Mouse (Mus musculus) thymus, adult 2 months (tissue): ENCODE data around the gene Usp28. TPM values are rescaled to one million over a fixed set of nuclear protein-coding genes. Genes with fewer than 3 reads are reported as not detected.
A peak's percentile ranks its signal among the peaks of the same experiment; 100 is the strongest.

Experiments used
- DNase-seq: peaks from one replicate; pipeline ENCODE4 v3.0.0; 2021
- H3K27ac ChIP-seq: fragments of 200-500 bp; 2 replicates; pipeline ENCODE4 v1.5.1; 2012; ENCODE audit warnings: low read length, control low read depth; ENCODE audit not compliant: control insufficient read depth, insufficient read depth
- H3K27me3 ChIP-seq: fragments of 200-500 bp; 2 replicates; pipeline ENCODE4 v1.6.1; 2012; ENCODE audit warnings: mild to moderate bottlenecking, low read length, moderate library complexity, mixed read lengths; ENCODE audit not compliant: control insufficient read depth, insufficient read depth
- H3K36me3 ChIP-seq: fragments of 200-500 bp; 2 replicates; pipeline ENCODE4 v1.6.1; 2012; ENCODE audit warnings: mild to moderate bottlenecking, low read length, moderate library complexity; ENCODE audit not compliant: control insufficient read depth, insufficient read depth
- H3K4me1 ChIP-seq: fragments of 200-500 bp; replicated peaks from 2 replicates; pipeline ENCODE4 v1.6.1; 2012; ENCODE audit warnings: low read length; ENCODE audit not compliant: control insufficient read depth, insufficient read depth
- H3K4me3 ChIP-seq: fragments of 200-500 bp; 2 replicates; pipeline ENCODE4 v1.5.1; 2012; ENCODE audit warnings: mild to moderate bottlenecking, low read length, control low read depth, moderate library complexity; ENCODE audit not compliant: control insufficient read depth, insufficient read depth
- CTCF ChIP-seq: fragments of 200-500 bp; IDR thresholded peaks from 2 replicates; pipeline ENCODE4 v1.5.1; 2012; ENCODE audit warnings: mild to moderate bottlenecking, control low read depth, low read length, moderate library complexity, borderline replicate concordance; ENCODE audit not compliant: control insufficient read depth, poor library complexity, insufficient read depth; ENCODE audit errors: extremely low read depth
- POLR2A ChIP-seq: fragments of 200-500 bp; IDR thresholded peaks from 2 replicates; pipeline ENCODE4 v1.6.1; 2012; ENCODE audit warnings: mild to moderate bottlenecking, low read length, control low read depth, moderate library complexity; ENCODE audit not compliant: control insufficient read depth, poor library complexity, insufficient read depth; ENCODE audit errors: extremely low read depth
- WGBS: fragments of 180-500 bp; shearing (Covaris S2); methylation state at CpG from one replicate; pipeline ENCODE4 v1.1.7; 2018; 5-methylcytosine and 5-hydroxymethylcytosine counted together
- polyA plus RNA-seq: library from polyadenylated mRNA; depleted of rRNA; stranded (reverse); fragments of >200 nt; gene quantifications from 2 replicates; pipeline ENCODE4 v1.2.3, GENCODE M21; 2012; rRNA removed

Gene Usp28
- 17.9 and 19.6 TPM in 2 replicates for polyA plus RNA-seq

- under 1% methylated on average over 94 of the region's 94 CpGs for WGBS
- peaks cover 7% of the 10 kb centered on the region for H3K4me1 ChIP-seq
- TF ChIP-seq CTCF: no peak
- peak; percentile 53 for TF ChIP-seq POLR2A
- peak; percentile 100 for DNase-seq
- peak within 1 kb of the TSS; percentile 80 for H3K27ac ChIP-seq
- no peaks in the 10 kb centered on the region for H3K27me3 ChIP-seq
- H3K4me3 ChIP-seq: peak within 1 kb of the TSS; percentile 86
- no peaks in the 10 kb centered on the region for H3K36me3 ChIP-seq
Measured at GRCm38 (mm10) chr9:48984845-48985707, at the start of gene Usp28. Gene Usp28, plus strand, starts transcription at chr9:48985375.

GRCm38 (mm10) chr9:48942349-48942748 is 42.8 kb upstream of the Usp28 start:
- Histone ChIP-seq H3K27me3 (no peaks in the 10 kb centered on the region), H3K4me3 (no peak overlapping the region), H3K27ac (no peak overlapping the region), H3K4me1 (no peaks in the 10 kb centered on the region), H3K36me3 (no peaks in the 10 kb centered on the region)
- TF ChIP-seq CTCF: no peak
- TF ChIP-seq POLR2A: no peak
- DNase-seq: no peak
- WGBS: 82% methylated on average over 1 of the region's 1 CpGs

DNA sequence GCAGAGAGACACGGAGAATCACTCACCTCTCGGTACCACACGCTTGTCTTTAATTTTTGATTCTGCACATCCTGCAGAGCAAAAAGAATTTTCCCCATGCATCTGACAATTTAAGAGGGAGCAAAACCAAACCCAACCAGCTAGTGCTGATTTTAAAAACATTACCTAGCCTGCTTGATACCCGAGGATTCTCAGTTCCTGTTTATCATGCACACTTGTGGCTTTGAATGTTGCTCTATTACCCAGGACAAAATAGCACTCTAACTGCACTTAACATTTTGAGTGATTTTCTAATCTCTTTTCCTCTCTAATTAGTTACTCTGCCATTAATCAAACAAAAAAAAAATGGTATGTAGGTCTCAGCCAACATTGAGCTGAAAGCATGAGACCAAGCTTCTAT is 37.6 kb upstream of the Usp28 start:
- Histone ChIP-seq H3K4me3 (no peak overlapping the region), H3K4me1 (no peaks in the 10 kb centered on the region), H3K36me3 (no peaks in the 10 kb centered on the region), H3K27me3 (no peaks in the 10 kb centered on the region), H3K27ac (no peak overlapping the region)
- DNase-seq: no peak
- WGBS: 79% methylated on average over 4 of the region's 4 CpGs
- TF ChIP-seq POLR2A: no peak
- no peak for TF ChIP-seq CTCF

DNA sequence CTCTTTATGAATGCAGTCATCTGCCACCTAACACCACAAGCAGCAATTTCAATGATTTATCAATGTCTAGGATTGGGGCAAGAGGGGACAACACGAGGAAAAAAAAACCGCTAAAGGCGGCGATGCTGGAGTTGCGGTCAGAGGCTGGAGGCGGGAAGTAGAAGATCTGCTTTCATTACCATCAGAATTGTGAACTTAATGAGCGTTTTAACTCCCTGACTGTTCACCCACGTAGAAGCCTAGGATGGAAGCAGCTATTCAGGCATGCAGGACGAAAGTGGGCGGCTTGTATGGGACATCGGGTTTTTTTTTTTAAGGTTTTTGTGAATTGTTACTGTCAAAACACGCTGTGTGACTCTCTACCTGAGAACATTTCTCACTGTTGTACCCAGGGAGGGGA is 23.9 kb upstream of the Usp28 start:
- 49% methylated on average over 12 of the region's 12 CpGs for WGBS
- H3K27ac ChIP-seq: no peak overlapping the region
- peaks cover 2% of the 10 kb centered on the region; the same call in 1 of the 2 replicates for H3K27me3 ChIP-seq
- no peak overlapping the region for H3K4me3 ChIP-seq
- no peaks in the 10 kb centered on the region for H3K36me3 ChIP-seq
- DNase-seq: no peak
- no peaks in the 10 kb centered on the region for H3K4me1 ChIP-seq
- TF ChIP-seq CTCF (no peak), POLR2A (no peak)

DNA sequence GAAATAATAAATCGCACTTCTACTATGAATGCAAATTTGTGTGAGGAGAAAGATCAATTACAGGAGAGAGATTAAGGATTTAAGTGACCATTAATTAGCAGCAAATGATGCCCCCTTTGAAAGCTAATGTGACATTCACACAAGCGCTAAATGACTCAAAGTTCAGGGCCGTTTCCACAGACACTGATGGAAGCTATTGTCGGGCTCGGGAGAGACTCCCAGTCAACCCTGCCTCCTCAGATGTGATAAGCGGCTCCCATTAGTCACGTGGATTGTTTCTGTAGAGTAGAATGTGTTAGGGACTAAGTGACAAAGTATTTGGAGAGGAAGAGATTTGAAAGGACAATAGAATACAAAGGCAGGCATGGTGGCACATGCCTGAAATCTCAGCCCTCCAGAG is 23.0 kb upstream of the Usp28 start:
- peaks cover 2% of the 10 kb centered on the region; the same call in 1 of the 2 replicates for H3K27me3 ChIP-seq
- H3K36me3 ChIP-seq: no peaks in the 10 kb centered on the region
- no peak overlapping the region for H3K27ac ChIP-seq
- DNase-seq: no peak
- no peaks in the 10 kb centered on the region for H3K4me1 ChIP-seq
- 48% methylated on average over 7 of the region's 7 CpGs for WGBS
- H3K4me3 ChIP-seq: no peak overlapping the region
- TF ChIP-seq POLR2A (no peak), CTCF (no peak)

GRCm38 (mm10) chr9:48964587-48965040 is 20.6 kb upstream of the Usp28 start, which contains the start of gene Htr3b:
Gene Htr3b, minus strand, starts transcription at chr9:48964990.
- peak; percentile 9 for DNase-seq
- 54% methylated on average over 7 of the region's 7 CpGs for WGBS

More at GRCm38 (mm10) chr9:48964587-48965040, 20.6 kb upstream of the Usp28 start, which contains the start of gene Htr3b:
- H3K27ac ChIP-seq: no peak within 1 kb of the TSS
- peaks cover 2% of the 10 kb centered on the region; the same call in 1 of the 2 replicates for H3K27me3 ChIP-seq
- no peaks in the 10 kb centered on the region; the same call in 1 of the 2 replicates for H3K4me1 ChIP-seq
- no peak within 1 kb of the TSS for H3K4me3 ChIP-seq
- H3K36me3 ChIP-seq: no peaks in the 10 kb centered on the region
- TF ChIP-seq POLR2A (no peak), CTCF (peak; percentile 21; the same call in 1 of the 2 replicates)
